Mouse (Mus musculus): ENCODE results near the gene Bcl2a1d.
"Not testable (repeated sequence)": the region's sequence is repeated elsewhere in the genome, so short reads cannot be mapped to it uniquely, and the experiment has no call there.

Gene Bcl2a1d

GRCm38 (mm10) chr9:88731728-88732127 lies at the start of gene Bcl2a1d:
TSS of gene Bcl2a1d (minus strand) at chr9:88731914.
- DNase-seq (ENCODE audit: low spot score): not testable (repeated sequence)

DNA sequence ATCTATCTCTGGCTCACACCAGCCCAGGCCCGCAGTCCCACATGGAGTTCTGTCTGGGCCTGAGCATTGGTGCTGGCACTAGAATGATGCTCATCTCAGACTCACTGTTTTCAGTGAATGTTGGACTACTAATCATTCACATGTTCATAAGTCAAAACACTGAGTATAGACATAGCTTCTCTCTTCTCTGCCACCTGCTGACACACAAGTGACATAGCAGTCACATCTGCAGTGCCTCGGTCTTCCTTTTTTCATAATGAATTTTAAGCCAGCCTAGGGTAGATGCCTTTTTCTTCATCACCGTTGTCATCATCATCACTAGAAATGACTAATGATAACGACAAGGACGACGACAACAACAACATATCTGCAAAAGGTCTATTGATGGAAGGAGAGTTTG lies 38.5 kb upstream of the Bcl2a1d start:
- DNase-seq (ENCODE audit: low spot score): not testable (repeated sequence)

DNA sequence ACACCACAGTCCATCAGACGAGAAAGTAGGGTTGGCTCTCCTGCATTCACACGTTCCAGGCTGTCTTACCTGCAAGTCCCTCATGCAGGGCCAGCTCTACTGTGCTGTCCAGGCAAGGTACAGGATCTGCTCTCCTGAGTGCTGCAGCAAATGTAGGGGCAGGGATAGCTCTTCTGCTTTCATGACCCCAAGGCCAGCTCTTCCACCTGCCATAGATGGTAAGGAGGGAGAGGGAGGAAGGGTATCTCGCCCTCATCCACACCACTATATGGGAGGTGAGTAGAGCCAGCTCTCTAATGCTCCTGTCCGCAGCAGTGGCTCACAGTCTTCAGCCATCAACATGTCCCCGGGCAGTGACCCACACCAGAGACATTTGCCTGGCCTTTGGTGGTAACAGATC lies 37.8 kb upstream of the Bcl2a1d start:
- not testable (repeated sequence) for DNase-seq (ENCODE audit: low spot score)

GRCm38 (mm10) chr9:88746687-88747086 lies 15.0 kb upstream of the Bcl2a1d start:
- DNase-seq (ENCODE audit: low spot score): not testable (repeated sequence)

- DNase-seq (ENCODE audit: low spot score): not testable (repeated sequence)
These were observed 14.3 kb upstream of the Bcl2a1d start for GRCm38 (mm10) chr9:88746046-88746445.

- not testable (repeated sequence) for DNase-seq (ENCODE audit: low spot score)
These were observed 3.6 kb upstream of the Bcl2a1d start for GRCm38 (mm10) chr9:88735289-88735688.

DNA sequence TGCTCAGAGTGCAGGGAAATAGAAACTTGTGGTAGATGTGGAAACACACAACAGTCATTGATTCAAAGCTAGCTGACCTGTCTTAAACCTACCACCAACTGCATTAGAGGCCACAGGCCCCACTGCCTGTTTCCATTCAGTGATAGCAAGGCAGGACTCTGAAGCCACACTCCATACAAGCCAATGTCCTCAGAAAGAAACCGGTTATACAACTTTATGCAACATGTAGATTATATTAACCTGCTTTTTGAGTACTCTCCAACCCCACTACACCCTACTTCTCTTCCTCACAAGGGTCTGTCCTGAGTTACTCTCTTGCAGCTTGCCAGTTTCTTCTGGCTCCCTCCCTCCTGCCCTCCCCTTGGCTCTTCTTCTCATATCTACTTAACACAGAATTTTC lies 1.5 kb upstream of the Bcl2a1d start:
- not testable (repeated sequence) for DNase-seq (ENCODE audit: low spot score)

GRCm38 (mm10) chr9:88732334-88732733 lies 620 bp upstream of the Bcl2a1d start:
- not testable (repeated sequence) for DNase-seq (ENCODE audit: low spot score)

- DNase-seq (ENCODE audit: low spot score): not testable (repeated sequence)
These were observed 3.4 kb downstream of the Bcl2a1d start for GRCm38 (mm10) chr9:88728311-88728710.

DNA sequence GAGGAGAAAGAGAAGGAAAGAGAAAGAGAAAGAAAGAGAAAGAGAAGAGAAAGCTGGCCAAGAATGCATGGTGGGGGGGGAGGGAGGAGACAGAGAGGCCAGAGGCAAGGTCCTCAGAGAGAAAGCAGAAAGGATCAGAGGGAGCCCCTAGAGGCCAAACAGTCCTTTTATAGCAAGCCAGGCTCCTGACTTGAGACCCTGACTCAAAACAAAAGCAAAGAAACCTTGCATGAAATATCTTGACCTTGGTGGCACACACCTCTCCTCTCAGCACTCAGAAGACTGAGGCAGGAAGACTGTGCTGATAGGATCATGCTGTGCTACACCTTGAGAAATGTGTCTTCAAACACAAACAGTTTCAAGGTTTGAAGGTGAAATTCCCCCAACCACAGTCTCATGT lies 10.1 kb downstream of the Bcl2a1d start:
- DNase-seq (ENCODE audit: low spot score): not testable (repeated sequence)

DNA sequence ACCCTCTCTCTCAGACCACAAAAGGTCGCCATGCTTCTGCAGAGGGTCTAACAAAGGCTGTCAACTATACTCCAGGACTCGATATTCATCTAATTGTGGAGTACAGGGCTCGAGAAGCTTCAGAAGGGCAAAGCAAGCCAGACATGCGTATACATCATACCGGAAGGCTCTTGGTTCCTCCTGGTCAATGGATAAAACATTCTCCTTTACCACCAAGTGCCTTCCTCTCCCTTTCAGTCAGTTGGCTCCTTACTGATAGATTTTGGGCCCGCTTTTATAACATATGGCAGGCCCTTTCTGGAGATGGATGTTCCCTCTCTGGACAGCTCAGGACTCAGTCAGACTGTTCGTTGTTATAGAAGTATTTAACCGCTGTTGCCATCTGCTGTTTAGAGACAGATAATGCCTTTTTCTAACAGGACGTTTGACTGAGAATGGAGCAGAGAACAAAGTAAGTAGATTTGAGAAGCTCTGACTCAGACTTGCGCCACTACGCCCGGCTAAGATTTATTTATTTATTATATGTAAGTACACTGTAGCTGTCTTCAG lies 11.7 kb downstream of the Bcl2a1d start, which contains the start of gene Mthfsl:
TSS of gene Mthfsl (minus strand) at position 308 of the 549 bp plus-strand sequence.
- peak; percentile 0 for DNase-seq (ENCODE audit: low spot score)

DNA sequence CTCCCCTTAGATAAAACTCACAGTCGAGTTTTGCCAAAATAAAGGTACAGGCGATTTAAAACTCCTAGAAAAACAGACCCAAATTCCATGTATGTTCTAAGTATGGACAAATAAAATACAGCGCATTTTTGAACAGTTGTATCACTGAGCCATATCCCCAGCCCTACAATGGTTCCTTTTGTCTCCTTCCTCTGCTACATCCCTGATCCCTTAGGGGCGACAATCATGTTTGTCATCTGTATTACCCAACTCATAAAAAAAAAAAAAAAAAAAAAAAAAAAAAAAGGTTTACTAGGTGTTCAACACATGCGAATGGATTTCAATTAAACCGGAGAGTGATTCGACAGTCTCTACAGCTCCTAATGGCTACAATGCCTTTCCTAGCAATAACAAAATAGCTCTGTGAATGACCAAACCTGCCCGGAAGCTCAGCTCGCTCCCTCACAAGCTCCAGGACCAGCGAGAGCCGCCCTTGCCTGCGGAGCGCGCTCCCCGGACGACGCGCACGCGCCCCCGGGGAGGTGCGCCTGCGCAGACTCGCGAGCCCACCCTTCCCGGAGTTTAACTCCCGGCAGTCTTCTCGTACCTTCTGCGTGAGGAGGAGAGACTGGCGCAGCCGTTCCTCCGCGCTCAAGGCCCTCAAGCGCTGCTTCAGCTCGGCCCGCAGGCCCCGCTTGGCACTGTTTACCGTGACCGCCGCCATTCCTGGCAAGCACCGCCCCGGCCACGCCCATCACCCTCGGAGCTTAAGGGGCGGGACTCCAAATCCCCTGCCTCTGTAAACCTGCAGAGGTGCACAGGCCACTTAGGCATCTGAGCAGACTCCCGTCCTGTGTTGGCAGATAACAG lies 12.4 kb downstream of the Bcl2a1d start:
- DNase-seq (ENCODE audit: low spot score): peak; percentile 19

GRCm38 (mm10) chr9:88718593-88718992 lies 13.1 kb downstream of the Bcl2a1d start:
- DNase-seq (ENCODE audit: low spot score): not testable (repeated sequence)

- DNase-seq (ENCODE audit: low spot score): peak; percentile 4
These were observed 13.6 kb downstream of the Bcl2a1d start for GRCm38 (mm10) chr9:88718140-88718539.

DNA sequence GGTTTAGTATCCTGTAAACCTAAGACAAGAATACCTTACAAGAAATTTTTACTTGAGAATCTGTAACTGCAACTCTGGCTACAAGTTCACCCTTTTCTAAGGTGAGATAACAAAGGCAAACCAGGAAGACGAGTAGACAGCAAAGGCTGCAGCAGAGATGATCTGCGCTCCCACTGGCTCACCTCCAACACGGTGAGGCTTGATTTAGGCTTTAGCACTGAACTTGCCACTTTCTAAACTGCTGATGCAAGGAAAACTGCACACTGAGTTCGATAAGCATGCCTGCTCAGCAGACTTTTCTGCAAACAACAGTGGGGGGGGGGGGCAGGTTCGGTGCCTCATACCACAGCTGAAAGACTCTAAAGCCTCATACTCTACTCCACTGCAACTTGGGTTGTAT lies 17.2 kb downstream of the Bcl2a1d start:
- DNase-seq (ENCODE audit: low spot score): not testable (repeated sequence)

GRCm38 (mm10) chr9:88712164-88712749 lies 19.5 kb downstream of the Bcl2a1d start:
- not testable (repeated sequence) for DNase-seq (ENCODE audit: low spot score)

DNA sequence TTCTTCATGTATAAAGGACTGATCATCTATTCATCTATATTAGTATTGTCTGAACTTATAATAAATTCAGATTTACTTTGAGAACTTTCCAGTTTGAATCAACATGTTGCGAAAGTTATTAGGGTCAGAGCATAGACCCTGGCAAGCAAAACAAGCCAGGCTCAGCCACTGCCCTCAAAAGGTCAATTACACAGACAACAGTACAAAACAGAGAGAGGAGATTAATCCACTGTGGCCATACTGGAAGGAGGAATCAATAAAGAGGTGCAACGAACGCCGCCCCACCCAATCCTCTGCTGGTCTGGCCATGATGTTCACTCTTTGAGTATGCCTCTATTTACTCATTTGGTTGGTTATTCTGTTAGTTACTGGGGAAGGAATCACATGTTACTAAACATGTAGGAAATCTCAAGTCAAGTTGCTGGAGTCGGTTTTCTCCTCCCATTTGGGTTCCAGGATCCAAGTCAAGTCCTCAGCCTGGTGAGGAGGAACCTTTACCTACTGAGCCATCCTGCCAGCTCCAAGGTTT lies 20.7 kb downstream of the Bcl2a1d start:
- not testable (repeated sequence) for DNase-seq (ENCODE audit: low spot score)

DNA sequence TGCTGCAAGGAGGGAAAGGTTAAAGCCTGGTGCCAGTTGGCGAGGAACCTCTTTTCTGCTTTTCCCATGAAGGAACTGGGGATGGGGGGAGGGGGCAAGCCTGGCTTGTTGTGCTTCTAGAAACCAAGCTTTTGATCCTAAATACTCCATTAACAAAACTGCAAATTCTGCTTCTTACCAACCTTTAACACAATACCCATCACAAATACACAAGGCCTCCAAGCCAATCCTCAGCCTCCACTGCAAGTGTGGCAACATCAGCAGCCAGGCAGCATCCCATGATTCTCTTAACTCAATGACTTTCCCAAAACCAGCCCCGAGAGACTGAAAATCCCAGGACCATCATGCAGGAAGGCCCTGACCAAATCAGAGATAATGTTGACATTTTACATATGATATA lies 21.3 kb downstream of the Bcl2a1d start:
- not testable (repeated sequence) for DNase-seq (ENCODE audit: low spot score)

GRCm38 (mm10) chr9:88709794-88710193 lies 21.9 kb downstream of the Bcl2a1d start:
- not testable (repeated sequence) for DNase-seq (ENCODE audit: low spot score)

DNA sequence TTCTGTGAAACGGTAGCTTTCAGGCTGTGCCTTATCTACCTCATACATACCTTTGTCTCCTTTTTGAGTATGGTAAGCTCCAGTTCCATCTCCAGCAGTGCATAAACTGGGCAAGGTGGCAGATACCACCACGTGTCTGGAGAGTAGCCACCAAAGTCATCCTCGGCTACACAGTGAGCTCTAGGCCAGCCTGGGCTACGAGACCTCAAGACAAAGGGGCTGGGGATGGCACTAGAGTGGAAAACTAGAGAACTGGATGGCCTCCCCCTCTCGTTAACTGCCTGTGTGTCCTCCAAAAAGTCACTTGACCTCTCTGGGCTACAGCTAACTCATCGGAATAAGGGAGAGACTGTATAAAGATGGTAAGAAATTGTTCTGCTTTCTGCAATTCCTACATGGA lies 22.4 kb downstream of the Bcl2a1d start:
- DNase-seq (ENCODE audit: low spot score): no peak

GRCm38 (mm10) chr9:88706700-88707099 lies 25.0 kb downstream of the Bcl2a1d start:
- DNase-seq (ENCODE audit: low spot score): no peak

GRCm38 (mm10) chr9:88705157-88705556 lies 26.6 kb downstream of the Bcl2a1d start:
- DNase-seq (ENCODE audit: low spot score): not testable (repeated sequence)

- DNase-seq (ENCODE audit: low spot score): not testable (repeated sequence)
These were observed 33.0 kb downstream of the Bcl2a1d start for GRCm38 (mm10) chr9:88698746-88699145.
